Mouse (Mus musculus): ENCODE measurements around the gene Arhgap25. TPM values are rescaled to one million over a fixed set of nuclear protein-coding genes. Genes with fewer than 3 reads are reported as not detected.
"Not testable (repeated sequence)": the region's sequence is repeated elsewhere in the genome, so short reads cannot be mapped to it uniquely, and the experiment has no call there.

Gene Arhgap25
- polyA plus RNA-seq (2011; ENCODE audit: insufficient read length, low read depth, missing spikeins): 0.42 TPM in 1 of 2 replicates, not detected in the other

DNA sequence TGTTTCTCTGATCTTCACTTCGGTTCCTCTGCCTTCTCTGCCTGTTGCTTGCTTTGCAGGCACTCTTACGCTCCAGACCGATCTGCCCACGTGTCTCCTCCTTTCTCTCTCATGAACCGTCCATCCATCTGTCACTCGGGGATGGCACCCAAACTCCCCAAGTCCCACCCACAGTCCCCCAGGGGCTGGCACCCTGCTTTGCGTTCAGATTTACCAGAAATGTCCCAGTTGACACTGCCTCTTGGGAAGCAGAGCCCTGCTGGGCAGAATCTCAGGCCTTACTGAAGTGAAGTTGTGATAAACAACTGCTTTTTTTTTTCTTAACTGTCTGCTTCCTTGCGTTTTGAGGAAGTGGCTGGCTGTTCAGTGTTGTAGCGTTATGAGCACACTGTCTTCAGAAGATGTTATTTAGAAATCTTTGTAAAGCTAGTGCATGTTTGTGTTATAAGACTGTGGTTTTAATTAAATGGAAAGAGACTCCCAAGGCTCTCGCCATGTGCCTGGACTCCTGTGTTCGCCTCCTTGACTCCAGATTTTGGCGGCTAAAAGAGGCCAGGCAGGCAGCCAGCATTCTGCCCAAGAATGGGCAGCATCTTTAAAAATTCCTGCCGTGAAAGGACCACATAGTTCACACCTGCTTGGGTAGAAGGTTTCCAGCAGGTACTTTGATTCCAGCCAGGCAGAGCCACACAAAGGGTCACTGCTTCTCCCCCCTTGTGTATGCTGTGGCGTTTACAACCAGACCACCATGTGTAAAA is at the start of gene Arhgap25:
TSS of gene Arhgap25 (minus strand) at position 307 of the 758 bp plus-strand sequence.
- H3K27ac ChIP-seq (ENCODE audit: insufficient read depth, low read length): no peak within 1 kb of the TSS
- no peaks in the 10 kb centered on the region for H3K4me1 ChIP-seq (ENCODE audit: control insufficient read depth, insufficient read depth, low read length)
- no peak within 1 kb of the TSS for H3K4me3 ChIP-seq (ENCODE audit: insufficient read depth, low read length)
- no peak for TF ChIP-seq CTCF (IDR thresholded peaks at IDR 0.05; ENCODE audit: borderline replicate concordance, insufficient read depth, low read length)

GRCm38 (mm10) chr6:87582456-87582855 is 49.4 kb upstream of the Arhgap25 start:
- TF ChIP-seq CTCF (IDR thresholded peaks at IDR 0.05; ENCODE audit: borderline replicate concordance, insufficient read depth, low read length): no peak
- no peak for TF ChIP-seq POLR2A (IDR thresholded peaks at IDR 0.05; ENCODE audit: low read depth, low read length)
- Histone ChIP-seq H3K27ac (ENCODE audit: insufficient read depth, low read length) (peak overlapping the region; percentile 62), H3K4me3 (ENCODE audit: insufficient read depth, low read length) (no peak overlapping the region), H3K4me1 (ENCODE audit: control insufficient read depth, insufficient read depth, low read length) (no peaks in the 10 kb centered on the region)

- TF ChIP-seq CTCF (IDR thresholded peaks at IDR 0.05; ENCODE audit: borderline replicate concordance, insufficient read depth, low read length): no peak
- no peak for TF ChIP-seq POLR2A (IDR thresholded peaks at IDR 0.05; ENCODE audit: low read depth, low read length)
- Histone ChIP-seq H3K4me1 (ENCODE audit: control insufficient read depth, insufficient read depth, low read length) (no peaks in the 10 kb centered on the region), H3K27ac (ENCODE audit: insufficient read depth, low read length) (no peak overlapping the region), H3K4me3 (ENCODE audit: insufficient read depth, low read length) (no peak overlapping the region)
Observed at GRCm38 (mm10) chr6:87581581-87581980, 48.5 kb upstream of the Arhgap25 start.

DNA sequence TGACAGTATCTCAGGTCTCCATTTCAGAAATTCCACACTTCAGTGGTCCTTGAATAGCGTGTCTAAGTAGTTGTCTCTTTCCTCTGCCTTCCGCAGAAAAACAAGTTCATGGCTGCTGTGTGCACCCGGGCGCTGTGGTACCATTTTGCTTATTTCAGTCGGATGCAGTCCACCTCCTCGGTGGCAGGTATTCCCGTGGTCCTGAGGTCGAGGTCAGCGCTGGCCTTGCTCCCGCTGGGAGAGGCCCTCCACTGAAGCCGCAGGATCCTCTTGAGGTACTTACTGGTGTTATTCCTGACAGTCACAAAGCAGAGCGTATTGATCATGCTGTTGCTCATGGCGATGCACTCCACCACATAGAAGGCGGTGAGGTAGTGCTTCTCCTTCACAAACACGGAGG is 48.0 kb upstream of the Arhgap25 start:
- Histone ChIP-seq H3K4me1 (ENCODE audit: control insufficient read depth, insufficient read depth, low read length) (no peaks in the 10 kb centered on the region), H3K4me3 (ENCODE audit: insufficient read depth, low read length) (no peak overlapping the region), H3K27ac (ENCODE audit: insufficient read depth, low read length) (no peak overlapping the region)
- TF ChIP-seq CTCF (IDR thresholded peaks at IDR 0.05; ENCODE audit: borderline replicate concordance, insufficient read depth, low read length) (no peak), POLR2A (IDR thresholded peaks at IDR 0.05; ENCODE audit: low read depth, low read length) (no peak)

DNA sequence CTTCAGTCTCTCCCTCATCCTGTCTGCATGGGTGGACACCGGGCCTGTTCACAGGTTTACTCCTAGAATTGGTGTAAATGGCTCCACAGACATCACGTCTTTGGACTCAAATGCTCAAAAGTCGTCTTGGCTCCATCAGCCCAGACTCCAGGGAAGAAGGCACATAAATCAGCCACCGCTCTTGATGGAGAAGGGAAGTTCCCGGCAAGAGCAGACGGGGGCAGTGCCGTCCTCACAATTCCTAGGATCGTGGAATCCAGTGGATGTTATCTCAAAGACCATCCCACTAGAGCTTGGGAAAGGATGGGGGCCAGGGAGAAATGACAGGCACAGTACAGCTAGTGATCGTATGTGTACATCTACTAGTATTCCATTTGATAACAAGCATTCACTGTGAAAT is 45.2 kb upstream of the Arhgap25 start:
- no peak for TF ChIP-seq POLR2A (IDR thresholded peaks at IDR 0.05; ENCODE audit: low read depth, low read length)
- peak; percentile 17; the same call in 1 of the 2 replicates for TF ChIP-seq CTCF (IDR thresholded peaks at IDR 0.05; ENCODE audit: borderline replicate concordance, insufficient read depth, low read length)
- Histone ChIP-seq H3K27ac (ENCODE audit: insufficient read depth, low read length) (no peak overlapping the region), H3K4me1 (ENCODE audit: control insufficient read depth, insufficient read depth, low read length) (no peaks in the 10 kb centered on the region), H3K4me3 (ENCODE audit: insufficient read depth, low read length) (no peak overlapping the region)

DNA sequence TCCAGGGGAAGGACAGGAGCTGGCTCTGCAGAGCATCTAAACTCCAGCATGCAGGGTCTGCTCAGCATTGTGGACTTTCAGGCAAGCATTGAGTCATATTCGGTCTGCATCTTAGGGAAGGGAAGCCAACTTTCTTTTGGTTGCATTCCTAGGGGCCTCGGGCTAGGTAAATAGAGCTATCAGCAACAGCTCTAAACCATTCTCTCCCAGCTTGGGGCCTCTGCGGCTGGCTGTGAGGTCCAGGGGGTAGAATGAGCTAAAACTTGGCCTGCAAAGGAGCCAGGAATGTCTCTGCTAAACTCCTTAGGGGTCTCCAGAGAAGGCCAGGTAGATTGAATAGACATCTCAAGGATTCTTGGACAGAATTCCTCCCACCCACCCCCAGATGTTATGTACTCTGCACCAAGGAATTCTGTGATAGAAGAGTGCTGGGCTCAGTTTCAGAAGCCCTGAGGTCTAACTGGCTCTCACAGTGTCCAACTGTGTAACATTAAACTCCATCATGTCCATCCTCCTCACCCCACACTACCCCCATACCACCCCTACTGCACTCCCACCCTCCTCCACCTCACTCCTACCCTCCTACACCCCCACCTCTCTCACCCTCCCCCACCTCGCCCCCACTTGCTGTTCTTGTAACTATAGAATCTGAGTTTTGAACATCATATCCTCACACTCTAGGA is 43.7 kb upstream of the Arhgap25 start:
- Histone ChIP-seq H3K4me3 (ENCODE audit: insufficient read depth, low read length) (no peak overlapping the region), H3K4me1 (ENCODE audit: control insufficient read depth, insufficient read depth, low read length) (no peaks in the 10 kb centered on the region), H3K27ac (ENCODE audit: insufficient read depth, low read length) (no peak overlapping the region)
- TF ChIP-seq CTCF (IDR thresholded peaks at IDR 0.05; ENCODE audit: borderline replicate concordance, insufficient read depth, low read length): no peak
- TF ChIP-seq POLR2A (IDR thresholded peaks at IDR 0.05; ENCODE audit: low read depth, low read length): no peak

DNA sequence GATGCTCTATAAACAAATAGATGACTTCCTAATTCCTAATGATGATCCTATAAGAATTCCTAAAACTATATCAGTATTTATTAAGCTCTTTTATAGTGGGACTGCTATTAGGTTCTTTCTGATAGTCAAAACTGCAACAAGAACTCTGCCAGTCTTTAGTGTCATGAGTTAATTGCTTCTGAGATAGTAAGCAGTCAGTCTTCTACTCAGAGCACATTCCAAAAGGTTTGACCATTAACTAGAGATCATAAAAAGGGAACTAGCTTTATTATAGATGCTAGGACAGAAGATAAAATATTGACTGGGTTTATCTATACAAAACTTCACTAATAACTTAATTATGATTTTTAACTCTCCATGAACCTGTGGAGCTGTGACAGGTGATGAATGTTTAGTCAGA is 38.8 kb upstream of the Arhgap25 start:
- not testable (repeated sequence) for H3K4me1 ChIP-seq (ENCODE audit: control insufficient read depth, insufficient read depth, low read length); H3K27ac ChIP-seq (ENCODE audit: insufficient read depth, low read length); H3K4me3 ChIP-seq (ENCODE audit: insufficient read depth, low read length)

- TF ChIP-seq POLR2A (IDR thresholded peaks at IDR 0.05; ENCODE audit: low read depth, low read length) (no peak), CTCF (IDR thresholded peaks at IDR 0.05; ENCODE audit: borderline replicate concordance, insufficient read depth, low read length) (no peak)
- H3K4me1 ChIP-seq (ENCODE audit: control insufficient read depth, insufficient read depth, low read length): no peaks in the 10 kb centered on the region
- H3K27ac ChIP-seq (ENCODE audit: insufficient read depth, low read length): no peak overlapping the region
- no peak overlapping the region for H3K4me3 ChIP-seq (ENCODE audit: insufficient read depth, low read length)
Observed at GRCm38 (mm10) chr6:87567686-87568593, 34.9 kb upstream of the Arhgap25 start.

GRCm38 (mm10) chr6:87565166-87565565 is 32.1 kb upstream of the Arhgap25 start:
- H3K27ac ChIP-seq (ENCODE audit: insufficient read depth, low read length): no peak overlapping the region; the same call in 1 of the 2 replicates
- H3K4me1 ChIP-seq (ENCODE audit: control insufficient read depth, insufficient read depth, low read length): no peaks in the 10 kb centered on the region
- TF ChIP-seq CTCF (IDR thresholded peaks at IDR 0.05; ENCODE audit: borderline replicate concordance, insufficient read depth, low read length): no peak
- TF ChIP-seq POLR2A (IDR thresholded peaks at IDR 0.05; ENCODE audit: low read depth, low read length): no peak
- no peak overlapping the region for H3K4me3 ChIP-seq (ENCODE audit: insufficient read depth, low read length)

Measured in embryonic fibroblast, embryonic 13.5 days (primary cell).